Mouse (Mus musculus): ENCODE data around the gene Agbl3. TPM values are rescaled to one million over a fixed set of nuclear protein-coding genes. Genes with fewer than 3 reads are reported as not detected.
A peak's percentile ranks its signal among the peaks of the same experiment; 100 is the strongest.

Gene Agbl3
- polyA plus RNA-seq, 1 experiment from 2014 or later, result 7.6 TPM

GRCm38 (mm10) chr6:34867995-34868350 is 87.7 kb downstream of the Agbl3 start:
- no peak overlapping the region for H3K27ac ChIP-seq
- no peaks in the 10 kb centered on the region for H3K9me3 ChIP-seq
- WGBS, result 85% methylated on average over 10 of the region's 10 CpGs
- no peak overlapping the region for H3K4me2 ChIP-seq (replicated peaks)
- no peak overlapping the region for H3K4me3 ChIP-seq
- H3K36me3 ChIP-seq, result peaks cover 4% of the 10 kb centered on the region; the same call in 1 of the 2 replicates
- peaks cover 35% of the 10 kb centered on the region for H3K4me1 ChIP-seq
- H3K27me3 ChIP-seq, result no peaks in the 10 kb centered on the region
- H3K9ac ChIP-seq, result no peak overlapping the region
- ATAC-seq (ENCODE audit: low FRiP score, low read depth), result no peak

- 79% methylated on average over 20 of the region's 20 CpGs for WGBS
- H3K9me3 ChIP-seq, result no peaks in the 10 kb centered on the region
- ATAC-seq (ENCODE audit: low FRiP score, low read depth), result no peak
- H3K27me3 ChIP-seq, result no peaks in the 10 kb centered on the region
- peaks cover 30% of the 10 kb centered on the region for H3K4me1 ChIP-seq
- no peak overlapping the region for H3K4me2 ChIP-seq (replicated peaks)
- H3K9ac ChIP-seq, result no peak overlapping the region
- peaks cover 11% of the 10 kb centered on the region for H3K36me3 ChIP-seq
- no peak overlapping the region for H3K4me3 ChIP-seq
- H3K27ac ChIP-seq, result no peak overlapping the region
These were observed 88.4 kb downstream of the Agbl3 start for GRCm38 (mm10) chr6:34868507-34869217.

- Histone ChIP-seq H3K4me2 (replicated peaks) (no peak overlapping the region), H3K4me1 (peaks cover 30% of the 10 kb centered on the region), H3K9me3 (no peaks in the 10 kb centered on the region), H3K27me3 (no peaks in the 10 kb centered on the region), H3K9ac (no peak overlapping the region), H3K27ac (0 out of 2 replicates have a peak overlapping the region, but pooled peaks have one; percentile 16), H3K4me3 (no peak overlapping the region), H3K36me3 (peaks cover 18% of the 10 kb centered on the region)
- 76% methylated on average over 13 of the region's 13 CpGs for WGBS
- ATAC-seq (ENCODE audit: low FRiP score, low read depth), result no peak
These were observed 89.1 kb downstream of the Agbl3 start for GRCm38 (mm10) chr6:34869225-34869915.

DNA sequence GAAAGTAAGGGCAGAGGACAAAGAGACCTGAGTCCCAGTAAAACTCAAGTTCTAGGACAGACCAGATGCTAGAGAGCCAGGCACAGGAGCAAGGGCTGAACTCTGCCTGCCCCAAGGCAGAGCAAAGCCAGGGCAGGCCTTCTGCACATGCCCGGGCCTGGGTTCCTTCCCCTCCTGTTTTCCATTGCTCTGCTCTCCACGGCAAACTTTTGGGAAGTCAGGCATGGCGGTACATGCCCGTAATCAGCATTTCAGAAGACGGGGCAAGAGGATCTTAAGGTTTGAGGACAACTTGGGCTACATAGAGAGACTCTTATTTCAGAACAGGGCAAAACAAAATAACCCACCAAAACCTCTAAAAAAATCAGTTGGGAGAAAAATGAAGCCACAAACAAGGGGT is 89.9 kb downstream of the Agbl3 start:
- peaks cover 23% of the 10 kb centered on the region for H3K36me3 ChIP-seq
- H3K9me3 ChIP-seq, result no peaks in the 10 kb centered on the region
- no peak overlapping the region; the same call in 1 of the 2 replicates for H3K9ac ChIP-seq
- no peak overlapping the region for H3K4me3 ChIP-seq
- ATAC-seq (ENCODE audit: low FRiP score, low read depth), result no peak
- H3K4me1 ChIP-seq, result peaks cover 29% of the 10 kb centered on the region
- no peaks in the 10 kb centered on the region for H3K27me3 ChIP-seq
- 75% methylated on average over 5 of the region's 5 CpGs for WGBS
- peak overlapping the region; percentile 16; the same call in 1 of the 2 replicates for H3K27ac ChIP-seq
- H3K4me2 ChIP-seq (replicated peaks), result no peak overlapping the region

DNA sequence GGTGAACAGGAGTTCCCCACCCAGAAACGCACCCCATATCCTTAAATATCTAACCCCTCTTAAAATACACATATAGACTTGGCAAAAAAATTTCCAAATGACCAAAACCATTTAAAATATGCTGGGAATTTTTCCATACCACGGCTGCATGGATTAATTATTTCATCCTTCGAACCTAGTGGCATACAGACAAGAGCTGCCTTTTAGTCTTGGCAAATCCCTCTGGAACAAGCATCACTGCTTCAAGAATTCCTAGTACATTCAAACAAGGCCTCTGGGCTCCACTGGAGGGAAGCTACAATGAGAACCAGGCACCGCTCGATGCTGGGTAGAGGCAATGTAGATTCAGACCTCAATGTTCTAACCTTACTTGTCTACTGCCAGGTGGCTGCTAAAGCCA is 90.5 kb downstream of the Agbl3 start:
- peaks cover 23% of the 10 kb centered on the region for H3K4me1 ChIP-seq
- H3K27me3 ChIP-seq, result no peaks in the 10 kb centered on the region
- H3K4me3 ChIP-seq, result no peak overlapping the region
- no peaks in the 10 kb centered on the region for H3K9me3 ChIP-seq
- ATAC-seq (ENCODE audit: low FRiP score, low read depth), result no peak
- no peak overlapping the region for H3K4me2 ChIP-seq (replicated peaks)
- H3K27ac ChIP-seq, result peak overlapping the region; percentile 39; the same call in 1 of the 2 replicates
- H3K36me3 ChIP-seq, result peaks cover 26% of the 10 kb centered on the region
- no peak overlapping the region for H3K9ac ChIP-seq
- 52% methylated on average over 5 of the region's 5 CpGs for WGBS

- no peak overlapping the region for H3K9ac ChIP-seq
- ATAC-seq (ENCODE audit: low FRiP score, low read depth), result no peak
- no peaks in the 10 kb centered on the region for H3K9me3 ChIP-seq
- H3K4me3 ChIP-seq, result no peak overlapping the region
- H3K4me1 ChIP-seq, result peaks cover 28% of the 10 kb centered on the region
- H3K27ac ChIP-seq, result no peak overlapping the region
- H3K4me2 ChIP-seq (replicated peaks), result no peak overlapping the region
- WGBS, result 87% methylated on average over 7 of the region's 7 CpGs
- H3K27me3 ChIP-seq, result no peaks in the 10 kb centered on the region
- peaks cover 31% of the 10 kb centered on the region for H3K36me3 ChIP-seq
These were observed 91.7 kb downstream of the Agbl3 start for GRCm38 (mm10) chr6:34871929-34872328.

GRCm38 (mm10) chr6:34872871-34873270 is 92.6 kb downstream of the Agbl3 start:
- no peak overlapping the region for H3K9ac ChIP-seq
- peaks cover 33% of the 10 kb centered on the region for H3K4me1 ChIP-seq
- ATAC-seq (ENCODE audit: low FRiP score, low read depth), result no peak
- no peak overlapping the region for H3K4me2 ChIP-seq (replicated peaks)
- WGBS, result 91% methylated on average over 10 of the region's 10 CpGs
- H3K9me3 ChIP-seq, result no peaks in the 10 kb centered on the region
- no peaks in the 10 kb centered on the region for H3K27me3 ChIP-seq
- H3K27ac ChIP-seq, result no peak overlapping the region
- no peak overlapping the region for H3K4me3 ChIP-seq
- H3K36me3 ChIP-seq, result peaks cover 31% of the 10 kb centered on the region

DNA sequence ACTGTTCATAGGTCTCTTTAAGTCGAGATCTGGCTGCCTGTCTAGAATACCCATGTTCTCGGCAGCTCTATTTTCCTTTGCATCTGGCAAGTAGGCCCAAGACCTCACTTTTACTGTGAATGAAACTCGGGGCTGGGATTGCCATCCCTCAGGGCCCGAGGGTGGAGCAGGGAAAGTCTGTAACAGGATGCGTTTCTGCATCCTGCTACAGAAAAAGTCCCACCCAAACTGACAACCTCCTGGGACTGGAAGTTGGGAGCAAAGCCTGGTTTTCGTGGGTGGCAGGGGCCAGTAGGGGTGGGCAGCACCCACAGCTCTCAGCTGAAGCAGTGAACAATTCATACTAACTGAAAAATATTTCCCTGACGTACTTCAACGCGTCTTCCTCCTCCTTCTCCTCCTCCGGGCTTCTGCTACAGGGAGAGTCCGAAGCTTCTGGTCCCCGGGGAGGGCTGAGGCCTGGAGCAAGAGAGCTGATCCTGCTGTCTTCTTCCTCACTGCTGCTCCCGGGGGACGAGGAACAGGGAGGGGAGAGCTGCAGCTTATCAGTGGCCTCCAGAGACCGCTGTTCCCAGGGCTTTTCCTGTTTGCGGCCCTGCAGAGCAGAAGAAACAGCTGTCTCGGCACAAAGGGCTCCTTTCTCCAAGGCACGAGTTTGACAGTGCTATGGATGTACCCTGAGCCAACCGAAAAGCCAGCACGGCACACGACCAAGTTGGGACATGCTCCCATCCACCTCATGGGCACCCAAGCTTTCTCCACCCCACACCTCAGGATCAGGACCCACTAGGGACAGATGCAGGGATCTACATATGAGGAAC is 94.1 kb downstream of the Agbl3 start:
- WGBS, result 82% methylated on average over 21 of the region's 21 CpGs

DNA sequence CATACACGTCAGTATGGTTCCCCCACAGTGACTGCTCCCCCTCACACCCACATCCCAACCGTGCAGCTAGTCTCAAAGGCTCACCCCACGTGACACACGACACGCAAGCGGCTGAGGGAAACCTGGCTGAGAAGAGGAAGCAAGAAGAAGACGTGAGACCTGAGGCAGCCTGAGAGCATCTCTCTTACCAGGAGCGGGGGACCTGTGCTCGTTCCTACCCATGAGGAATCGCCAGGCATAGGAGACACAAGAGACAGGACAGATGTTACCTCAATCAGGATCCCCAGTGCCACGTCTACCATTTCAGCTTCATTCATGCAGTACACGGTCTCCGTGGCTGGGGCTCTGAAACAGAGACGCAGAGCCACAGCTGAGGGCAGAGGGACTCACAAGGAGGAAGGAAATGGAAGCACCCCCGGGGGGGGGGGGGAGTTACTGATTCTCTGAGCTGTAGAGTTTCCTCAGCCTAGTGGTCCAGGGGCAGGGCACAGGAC is 95.1 kb downstream of the Agbl3 start:
- Histone ChIP-seq H3K4me3 (no peak overlapping the region), H3K27ac (no peak overlapping the region), H3K4me1 (peaks cover 37% of the 10 kb centered on the region), H3K27me3 (no peaks in the 10 kb centered on the region), H3K9ac (no peak overlapping the region), H3K36me3 (peaks cover 44% of the 10 kb centered on the region), H3K9me3 (no peaks in the 10 kb centered on the region), H3K4me2 (replicated peaks) (no peak overlapping the region)
- ATAC-seq (ENCODE audit: low FRiP score, low read depth), result no peak
- 89% methylated on average over 15 of the region's 15 CpGs for WGBS

More for the DNA sequence above, 94.1 kb downstream of the Agbl3 start:
- Histone ChIP-seq H3K9ac (peak overlapping the region; percentile 4; the same call in 1 of the 2 replicates), H3K36me3 (peaks cover 35% of the 10 kb centered on the region), H3K4me3 (no peak overlapping the region), H3K27me3 (no peaks in the 10 kb centered on the region), H3K9me3 (no peaks in the 10 kb centered on the region), H3K4me1 (peaks cover 43% of the 10 kb centered on the region), H3K27ac (peak overlapping the region; percentile 6; the same call in 1 of the 2 replicates), H3K4me2 (replicated peaks) (no peak overlapping the region)
- no peak for ATAC-seq (ENCODE audit: low FRiP score, low read depth)

GRCm38 (mm10) chr6:34875966-34876834 is 96.0 kb downstream of the Agbl3 start:
- 61% methylated on average over 12 of the region's 12 CpGs for WGBS
- no peak overlapping the region for H3K27ac ChIP-seq
- no peaks in the 10 kb centered on the region for H3K9me3 ChIP-seq
- peak overlapping the region; percentile 78; the same call in 1 of the 2 replicates for H3K4me3 ChIP-seq
- H3K4me2 ChIP-seq (replicated peaks), result peak overlapping the region; percentile 78
- no peak for ATAC-seq (ENCODE audit: low FRiP score, low read depth)
- H3K4me1 ChIP-seq, result peaks cover 29% of the 10 kb centered on the region
- peak overlapping the region; percentile 86; the same call in 1 of the 2 replicates for H3K9ac ChIP-seq
- H3K27me3 ChIP-seq, result no peaks in the 10 kb centered on the region
- peaks cover 53% of the 10 kb centered on the region for H3K36me3 ChIP-seq

- H3K36me3 ChIP-seq, result peaks cover 59% of the 10 kb centered on the region
- WGBS, result 21% methylated on average over 2 of the region's 2 CpGs
- peak overlapping the region; percentile 78 for H3K4me3 ChIP-seq
- no peaks in the 10 kb centered on the region for H3K9me3 ChIP-seq
- H3K4me2 ChIP-seq (replicated peaks), result peak overlapping the region; percentile 78
- no peaks in the 10 kb centered on the region for H3K27me3 ChIP-seq
- H3K27ac ChIP-seq, result no peak overlapping the region
- peaks cover 27% of the 10 kb centered on the region for H3K4me1 ChIP-seq
- ATAC-seq (ENCODE audit: low FRiP score, low read depth), result no peak
- H3K9ac ChIP-seq, result peak overlapping the region; percentile 86
These were observed 96.6 kb downstream of the Agbl3 start for GRCm38 (mm10) chr6:34876835-34877156.

All from limb, embryonic 13.5 days (tissue).